Mouse (Mus musculus): Measurements from ENCODE around the gene Rfc2.

Rfc2 gene

GRCm38 (mm10) chr5:134581146-134581545 is at the start of gene Rfc2:
Gene Rfc2 (plus strand): TSS chr5:134581366.
- DNase-seq (ENCODE audit: low spot score in 2 of 2): no peak

GRCm38 (mm10) chr5:134531585-134531984 is 49.6 kb upstream of the Rfc2 start:
- DNase-seq (ENCODE audit: low spot score in 2 of 2): no peak

GRCm38 (mm10) chr5:134532417-134532816 is 48.7 kb upstream of the Rfc2 start:
- no peak for DNase-seq (ENCODE audit: low spot score in 2 of 2)

GRCm38 (mm10) chr5:134536036-134536435 is 45.1 kb upstream of the Rfc2 start:
- DNase-seq (ENCODE audit: low spot score in 2 of 2): no peak

GRCm38 (mm10) chr5:134539891-134540290 is 41.3 kb upstream of the Rfc2 start:
- peak; percentile 81 to 89 for DNase-seq (ENCODE audit: low spot score in 2 of 2)

GRCm38 (mm10) chr5:134540881-134541280 is 40.3 kb upstream of the Rfc2 start:
- peak in 1 of 2 experiments; percentile 67 for DNase-seq (ENCODE audit: low spot score in 2 of 2)

- DNase-seq (ENCODE audit: low spot score in 2 of 2): peak; percentile 90 to 93
Observed at GRCm38 (mm10) chr5:134541640-134542039, 39.5 kb upstream of the Rfc2 start.

GRCm38 (mm10) chr5:134544516-134545241 is 36.5 kb upstream of the Rfc2 start:
- DNase-seq (ENCODE audit: low spot score in 2 of 2): peak; percentile 43 to 62

GRCm38 (mm10) chr5:134545242-134545629 is 35.9 kb upstream of the Rfc2 start:
- DNase-seq (ENCODE audit: low spot score in 2 of 2): no peak

GRCm38 (mm10) chr5:134546790-134547189 is 34.4 kb upstream of the Rfc2 start:
- DNase-seq (ENCODE audit: low spot score in 2 of 2): no peak

GRCm38 (mm10) chr5:134548306-134548705 is 32.9 kb upstream of the Rfc2 start:
- no peak for DNase-seq (ENCODE audit: low spot score in 2 of 2)

GRCm38 (mm10) chr5:134549640-134550168 is 31.5 kb upstream of the Rfc2 start:
- DNase-seq (ENCODE audit: low spot score in 2 of 2): no peak

- no peak for DNase-seq (ENCODE audit: low spot score in 2 of 2)
Observed at GRCm38 (mm10) chr5:134550836-134551232, 30.3 kb upstream of the Rfc2 start.

- DNase-seq (ENCODE audit: low spot score in 2 of 2): peak; percentile 48 to 52
Observed at GRCm38 (mm10) chr5:134551233-134552109, 29.7 kb upstream of the Rfc2 start.

- DNase-seq (ENCODE audit: low spot score in 2 of 2): peak; percentile 96 to 98
Observed at GRCm38 (mm10) chr5:134552110-134552972, 28.8 kb upstream of the Rfc2 start, which contains the start of gene Clip2. Gene Clip2 (minus strand): TSS chr5:134552434.

- no peak for DNase-seq (ENCODE audit: low spot score in 2 of 2)
Observed at GRCm38 (mm10) chr5:134553951-134554546, 27.1 kb upstream of the Rfc2 start.

GRCm38 (mm10) chr5:134555463-134556164 is 25.6 kb upstream of the Rfc2 start:
- peak; percentile 89 to 93 for DNase-seq (ENCODE audit: low spot score in 2 of 2)

- DNase-seq (ENCODE audit: low spot score in 2 of 2): no peak
Observed at GRCm38 (mm10) chr5:134560071-134560449, 21.1 kb upstream of the Rfc2 start, which contains the start of gene Syna. Gene Syna (minus strand): TSS chr5:134560171.

GRCm38 (mm10) chr5:134560450-134561171 is 20.6 kb upstream of the Rfc2 start:
- DNase-seq (ENCODE audit: low spot score in 2 of 2): no peak

GRCm38 (mm10) chr5:134564272-134564671 is 16.9 kb upstream of the Rfc2 start:
- no peak for DNase-seq (ENCODE audit: low spot score in 2 of 2)
